Mouse (Mus musculus) urinary bladder, adult 18-20 months (tissue): ENCODE results near the gene Stk38.

Source experiments
- DNase-seq, 2 experiments: peaks; one replicate each; pipeline ENCODE4 v3.0.0; 2022; ENCODE audit warnings: low spot score in 2 of 2, mixed read lengths in 2 of 2

Gene Stk38

GRCm38 (mm10) chr17:28951831-28952799, 55.7 kb downstream of the Stk38 start, which contains the start of gene Kctd20:
Gene Kctd20 (plus strand): TSS chr17:28951950.
- DNase-seq = peak; percentile 89 to 93

GRCm38 (mm10) chr17:28950751-28951150, 57.0 kb downstream of the Stk38 start:
- DNase-seq = no peak

- DNase-seq = no peak
Measured at GRCm38 (mm10) chr17:28948661-28949060, 59.1 kb downstream of the Stk38 start.

GRCm38 (mm10) chr17:28947011-28947939, 60.5 kb downstream of the Stk38 start:
- no peak for DNase-seq

- DNase-seq = no peak
Measured at GRCm38 (mm10) chr17:28944481-28944880, 63.3 kb downstream of the Stk38 start.

- no peak for DNase-seq
Measured at GRCm38 (mm10) chr17:28943740-28944139, 64.1 kb downstream of the Stk38 start, which contains the start of gene Pxt1. Gene Pxt1 (minus strand): TSS chr17:28943840.

GRCm38 (mm10) chr17:28942101-28942500, 65.7 kb downstream of the Stk38 start:
- no peak for DNase-seq

GRCm38 (mm10) chr17:28940776-28941555, 66.8 kb downstream of the Stk38 start:
- DNase-seq = no peak

GRCm38 (mm10) chr17:28936622-28937345, 71.0 kb downstream of the Stk38 start:
- no peak for DNase-seq

GRCm38 (mm10) chr17:28936133-28936532, 71.7 kb downstream of the Stk38 start:
- no peak for DNase-seq

- no peak for DNase-seq
Measured at GRCm38 (mm10) chr17:28934120-28934916, 73.5 kb downstream of the Stk38 start.

GRCm38 (mm10) chr17:28932274-28932673, 75.5 kb downstream of the Stk38 start:
- DNase-seq = no peak

- no peak for DNase-seq
Measured at GRCm38 (mm10) chr17:28931436-28932211, 76.2 kb downstream of the Stk38 start.

- peak; percentile 67 to 69 for DNase-seq
Measured at GRCm38 (mm10) chr17:28930392-28931074, 77.3 kb downstream of the Stk38 start.

GRCm38 (mm10) chr17:28929369-28929768, 78.4 kb downstream of the Stk38 start:
- no peak for DNase-seq

- no peak for DNase-seq
Measured at GRCm38 (mm10) chr17:28928004-28928403, 79.8 kb downstream of the Stk38 start.

- DNase-seq = peak in 1 of 2 experiments; percentile 18
Measured at GRCm38 (mm10) chr17:28926866-28927635, 80.7 kb downstream of the Stk38 start.

- peak in 1 of 2 experiments; percentile 71 for DNase-seq
Measured at GRCm38 (mm10) chr17:28926380-28926779, 81.4 kb downstream of the Stk38 start.
